Mouse (Mus musculus) heart, embryonic 15.5 days (tissue): ENCODE data around the gene Fndc11. TPM values are rescaled to one million over a fixed set of nuclear protein-coding genes. Genes with fewer than 3 reads are reported as not detected.

Source experiments
- ATAC-seq: fragments of 200-750 bp; cut with Nextera tagmentation; replicated peaks from 2 replicates; pipeline ENCODE4 v1.8.0; 2017; ENCODE audit warnings: low read depth, moderate TSS enrichment; ENCODE audit not compliant: insufficient number of reproducible peaks, insufficient read depth, low FRiP score
- H3K27ac ChIP-seq: fragments of 300-500 bp; sonication (generic); 2 replicates; pipeline ENCODE4 v1.5.1; 2015; ENCODE audit warnings: mild to moderate bottlenecking, inconsistent platforms
- H3K27me3 ChIP-seq: fragments of 300-500 bp; sonication (generic); 2 replicates; pipeline ENCODE4 v1.6.1; 2015; ENCODE audit warnings: inconsistent platforms
- H3K36me3 ChIP-seq: fragments of 300-500 bp; sonication (generic); 2 replicates; pipeline ENCODE4 v1.6.1; 2015; ENCODE audit warnings: mild to moderate bottlenecking, inconsistent platforms
- H3K4me1 ChIP-seq: fragments of 300-500 bp; sonication (generic); replicated peaks from 2 replicates; pipeline ENCODE4 v1.6.1; 2015; ENCODE audit warnings: inconsistent platforms
- H3K4me2 ChIP-seq: fragments of 300-500 bp; sonication (generic); 2 replicates; pipeline ENCODE4 v1.6.1; 2015; ENCODE audit warnings: inconsistent platforms, mild to moderate bottlenecking, moderate library complexity
- H3K4me3 ChIP-seq: fragments of 300-500 bp; sonication (generic); 2 replicates; pipeline ENCODE4 v1.5.1; 2015; ENCODE audit warnings: mild to moderate bottlenecking, inconsistent platforms
- H3K9ac ChIP-seq: fragments of 300-500 bp; sonication (generic); 2 replicates; pipeline ENCODE4 v1.6.1; 2015; ENCODE audit warnings: mild to moderate bottlenecking, inconsistent platforms
- H3K9me3 ChIP-seq: fragments of 300-500 bp; sonication (generic); replicated peaks from 2 replicates; pipeline ENCODE4 v1.6.1; 2016; ENCODE audit warnings: inconsistent platforms
- WGBS: fragments of 180-500 bp; shearing (Covaris S2); methylation state at CpG from one replicate; pipeline ENCODE4 v1.1.7; 2015; ENCODE audit warnings: mixed read lengths; 5-methylcytosine and 5-hydroxymethylcytosine counted together
- polyA plus RNA-seq: library from polyadenylated mRNA; unstranded; fragments of >200 nt; fragmentation: Nextera tagmentation; extraction: Ambion mirVana; gene quantifications from 2 replicates; pipeline ENCODE4 v1.2.1, GENCODE M21; 2015

Fndc11 gene
- polyA plus RNA-seq, 1 experiment from 2014 or later: 0.10 TPM

GRCm38 (mm10) chr2:181193044-181193443 is 26.8 kb upstream of the Fndc11 start:
- Histone ChIP-seq H3K27ac (no peak overlapping the region), H3K4me1 (peaks cover 6% of the 10 kb centered on the region), H3K9me3 (no peaks in the 10 kb centered on the region), H3K4me3 (no peak overlapping the region), H3K36me3 (no peaks in the 10 kb centered on the region), H3K4me2 (no peak overlapping the region), H3K9ac (no peak overlapping the region), H3K27me3 (no peaks in the 10 kb centered on the region; the same call in 1 of the 2 replicates)
- no peak for ATAC-seq
- 56% methylated on average over 3 of the region's 3 CpGs for WGBS

DNA sequence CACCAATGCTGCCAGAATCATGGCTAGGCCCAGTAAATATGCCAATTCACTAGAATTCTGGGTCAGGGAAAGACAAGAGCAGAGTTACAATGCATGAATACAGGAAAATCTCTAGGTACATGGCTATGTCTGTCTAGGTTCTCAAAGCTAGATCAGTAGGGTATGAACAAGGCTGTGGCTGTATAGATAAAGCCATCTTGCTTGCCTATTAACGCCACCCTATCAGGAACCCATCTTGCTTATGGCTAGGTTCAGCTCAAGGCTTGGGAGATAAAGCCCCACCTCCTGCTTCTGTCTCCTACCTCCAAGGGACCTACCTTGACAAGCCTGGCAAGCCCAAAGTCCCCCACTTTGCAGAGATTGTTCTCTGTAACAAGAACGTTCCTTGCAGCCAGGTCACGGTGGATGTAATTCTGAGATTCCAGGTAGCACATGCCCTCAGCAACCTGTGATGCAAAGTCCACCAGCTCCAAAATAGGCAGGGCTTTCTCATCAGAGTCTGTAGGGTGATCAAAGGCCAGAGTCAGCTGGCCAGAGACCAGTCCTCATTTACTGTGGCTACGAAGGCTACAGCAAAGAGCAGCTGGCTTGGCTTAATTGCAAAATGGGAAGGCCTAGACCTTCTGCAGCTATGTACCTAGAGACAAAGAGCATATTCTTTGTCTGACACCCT is 23.0 kb upstream of the Fndc11 start:
- Histone ChIP-seq H3K4me3 (no peak overlapping the region), H3K4me2 (no peak overlapping the region), H3K4me1 (no peaks in the 10 kb centered on the region), H3K36me3 (no peaks in the 10 kb centered on the region), H3K27me3 (peaks cover 6% of the 10 kb centered on the region; the same call in 1 of the 2 replicates), H3K27ac (no peak overlapping the region), H3K9ac (no peak overlapping the region), H3K9me3 (no peaks in the 10 kb centered on the region)
- 75% methylated on average over 4 of the region's 4 CpGs for WGBS
- no peak for ATAC-seq

- Histone ChIP-seq H3K4me1 (no peaks in the 10 kb centered on the region), H3K9ac (no peak overlapping the region), H3K36me3 (no peaks in the 10 kb centered on the region), H3K27ac (no peak overlapping the region), H3K4me2 (no peak overlapping the region), H3K4me3 (no peak overlapping the region), H3K9me3 (no peaks in the 10 kb centered on the region), H3K27me3 (peaks cover 17% of the 10 kb centered on the region)
- no peak for ATAC-seq
- WGBS: 62% methylated on average over 3 of the region's 3 CpGs
These were observed 18.2 kb upstream of the Fndc11 start for GRCm38 (mm10) chr2:181201606-181202005.

- 77% methylated on average over 3 of the region's 3 CpGs for WGBS
- H3K9me3 ChIP-seq: no peaks in the 10 kb centered on the region
- no peaks in the 10 kb centered on the region for H3K36me3 ChIP-seq
- H3K9ac ChIP-seq: no peak within 1 kb of the TSS
- H3K27me3 ChIP-seq: peaks cover 17% of the 10 kb centered on the region
- no peak within 1 kb of the TSS for H3K4me2 ChIP-seq
- no peak within 1 kb of the TSS for H3K4me3 ChIP-seq
- no peak for ATAC-seq
- no peaks in the 10 kb centered on the region for H3K4me1 ChIP-seq
- H3K27ac ChIP-seq: no peak within 1 kb of the TSS
These were observed 17.4 kb upstream of the Fndc11 start, which contains the start of gene Ptk6 for GRCm38 (mm10) chr2:181202422-181202821. Gene Ptk6, minus strand, starts transcription at chr2:181202789.

DNA sequence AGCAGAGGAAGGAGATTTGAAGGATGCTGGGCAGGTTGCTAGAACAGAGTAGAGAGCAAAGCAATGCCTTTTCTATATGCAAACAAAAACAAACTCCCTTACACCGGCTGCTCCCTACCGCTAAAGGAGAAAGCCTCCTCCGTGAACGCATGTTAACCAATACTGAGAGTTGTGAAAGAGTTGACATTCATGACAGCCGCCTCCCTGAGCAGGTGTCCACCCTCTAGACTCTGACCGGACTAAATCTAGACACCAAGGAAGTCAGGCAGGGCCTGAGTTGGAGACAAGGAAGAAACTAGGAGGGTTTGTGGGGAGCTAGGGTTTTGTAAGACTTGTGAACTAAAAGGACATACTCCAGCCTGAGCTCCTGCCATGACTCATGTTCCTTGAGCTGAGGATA is 16.9 kb upstream of the Fndc11 start:
- H3K9ac ChIP-seq: no peak overlapping the region
- H3K27ac ChIP-seq: no peak overlapping the region
- no peaks in the 10 kb centered on the region for H3K4me1 ChIP-seq
- H3K27me3 ChIP-seq: peaks cover 17% of the 10 kb centered on the region
- 75% methylated on average over 6 of the region's 6 CpGs for WGBS
- ATAC-seq: no peak
- H3K4me3 ChIP-seq: no peak overlapping the region
- H3K9me3 ChIP-seq: no peaks in the 10 kb centered on the region
- no peak overlapping the region for H3K4me2 ChIP-seq
- no peaks in the 10 kb centered on the region for H3K36me3 ChIP-seq

DNA sequence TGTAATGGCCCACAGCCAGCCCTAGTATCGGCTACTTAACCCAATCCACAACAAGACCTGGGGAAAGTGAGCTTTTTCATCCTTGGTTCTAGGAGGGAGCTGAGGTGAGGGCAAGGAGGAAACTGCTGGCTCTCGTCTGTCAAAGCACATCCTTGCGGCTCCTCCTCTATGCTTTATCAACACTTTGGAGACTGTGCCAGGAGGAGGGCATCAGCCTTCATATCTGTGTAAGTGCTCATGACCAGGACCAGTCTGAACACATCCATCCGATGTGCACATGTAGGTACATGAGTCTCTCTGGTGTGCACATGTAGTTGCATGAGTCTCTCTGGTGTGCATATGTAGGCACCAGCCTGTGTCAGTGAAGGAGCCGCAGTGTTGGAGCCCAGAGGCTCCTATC is 14.1 kb upstream of the Fndc11 start:
- no peaks in the 10 kb centered on the region for H3K36me3 ChIP-seq
- ATAC-seq: no peak
- WGBS: 64% methylated on average over 5 of the region's 5 CpGs
- no peaks in the 10 kb centered on the region for H3K4me1 ChIP-seq
- no peak overlapping the region for H3K9ac ChIP-seq
- H3K9me3 ChIP-seq: no peaks in the 10 kb centered on the region
- no peak overlapping the region for H3K4me2 ChIP-seq
- peaks cover 23% of the 10 kb centered on the region for H3K27me3 ChIP-seq
- H3K4me3 ChIP-seq: no peak overlapping the region
- no peak overlapping the region for H3K27ac ChIP-seq

GRCm38 (mm10) chr2:181206118-181206517 is 13.7 kb upstream of the Fndc11 start:
- Histone ChIP-seq H3K9ac (no peak overlapping the region), H3K4me1 (no peaks in the 10 kb centered on the region), H3K4me3 (no peak overlapping the region), H3K9me3 (no peaks in the 10 kb centered on the region), H3K27me3 (peaks cover 28% of the 10 kb centered on the region), H3K27ac (no peak overlapping the region), H3K36me3 (no peaks in the 10 kb centered on the region), H3K4me2 (no peak overlapping the region)
- 73% methylated on average over 9 of the region's 9 CpGs for WGBS
- no peak for ATAC-seq

DNA sequence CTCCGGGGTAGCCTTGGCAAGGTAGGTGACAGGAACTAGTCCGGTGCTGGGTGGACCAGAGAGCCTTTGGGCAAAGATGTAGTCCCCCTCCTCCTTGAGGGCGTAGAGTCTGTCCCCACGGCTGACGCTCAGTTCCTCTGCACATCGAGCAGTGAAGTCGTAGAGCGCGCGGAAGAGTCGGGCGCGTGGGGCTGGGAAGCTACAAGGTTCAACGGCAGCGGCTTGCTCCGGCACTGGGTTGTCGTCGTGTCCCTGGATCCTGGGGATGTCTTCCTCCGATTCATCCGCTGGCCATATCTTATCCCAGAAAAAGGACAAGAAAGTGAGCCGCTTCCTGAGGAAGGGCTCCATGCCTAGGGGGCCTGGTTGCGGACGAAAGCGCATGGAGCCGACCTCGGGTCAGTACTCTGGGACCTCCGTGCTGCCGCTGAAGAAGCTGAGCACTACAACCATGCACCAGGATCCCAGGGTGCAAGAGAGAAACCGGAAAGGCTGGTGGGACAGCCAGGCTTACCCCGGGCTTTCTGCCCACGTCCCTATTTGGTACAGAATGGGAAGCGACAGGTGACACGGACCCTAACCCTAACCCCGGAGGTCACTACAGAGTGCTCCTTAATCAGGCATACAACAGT is 7.3 kb upstream of the Fndc11 start:
- no peaks in the 10 kb centered on the region for H3K36me3 ChIP-seq
- no peak overlapping the region for H3K27ac ChIP-seq
- 3% methylated on average over 34 of the region's 34 CpGs for WGBS
- H3K27me3 ChIP-seq: peaks cover 60% of the 10 kb centered on the region
- H3K4me2 ChIP-seq: peak overlapping the region; percentile 65
- no peaks in the 10 kb centered on the region for H3K9me3 ChIP-seq
- peaks cover 10% of the 10 kb centered on the region for H3K4me1 ChIP-seq
- ATAC-seq: no peak
- no peak overlapping the region; the same call in none of the 2 replicates for H3K9ac ChIP-seq
- peak overlapping the region; percentile 42 for H3K4me3 ChIP-seq

DNA sequence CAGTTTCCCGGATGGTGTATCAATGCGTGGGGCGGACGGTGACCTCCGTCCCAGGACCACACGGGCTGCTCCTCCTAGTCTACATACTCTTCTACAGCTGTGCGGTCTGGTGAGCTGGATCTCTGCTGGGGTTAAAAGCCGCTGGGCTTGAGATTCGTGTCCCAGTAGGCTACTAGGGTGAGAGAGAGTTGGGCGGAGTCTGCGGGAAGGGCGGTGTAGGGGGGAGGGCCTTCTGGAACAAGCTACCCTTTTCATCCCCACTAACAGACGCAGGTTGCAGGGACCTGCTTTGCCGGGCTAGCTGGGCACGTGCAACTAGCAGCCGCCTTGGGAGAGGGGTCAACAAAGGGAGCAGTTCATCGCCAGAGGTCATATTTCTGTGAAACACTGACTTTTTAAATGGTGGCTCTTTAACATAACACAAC is 6.8 kb upstream of the Fndc11 start, which contains the start of gene Srms:
Gene Srms (minus strand): TSS at position 165 of the 425 bp plus-strand sequence.
- peak within 1 kb of the TSS; percentile 42 for H3K4me3 ChIP-seq
- WGBS: 2% methylated on average over 17 of the region's 17 CpGs

GRCm38 (mm10) chr2:181216037-181216436 is 3.8 kb upstream of the Fndc11 start:
- Histone ChIP-seq H3K36me3 (no peaks in the 10 kb centered on the region), H3K9ac (no peak overlapping the region), H3K4me1 (peaks cover 24% of the 10 kb centered on the region), H3K27ac (no peak overlapping the region), H3K4me3 (no peak overlapping the region), H3K9me3 (no peaks in the 10 kb centered on the region), H3K4me2 (no peak overlapping the region), H3K27me3 (peaks cover 48% of the 10 kb centered on the region)
- ATAC-seq: no peak
- WGBS: 81% methylated on average over 6 of the region's 6 CpGs

More for the DNA sequence above, 6.8 kb upstream of the Fndc11 start, which contains the start of gene Srms:
- Histone ChIP-seq H3K9me3 (no peaks in the 10 kb centered on the region), H3K4me1 (peaks cover 10% of the 10 kb centered on the region), H3K4me2 (peak within 1 kb of the TSS; percentile 65), H3K36me3 (no peaks in the 10 kb centered on the region), H3K27ac (no peak within 1 kb of the TSS), H3K27me3 (peaks cover 60% of the 10 kb centered on the region), H3K9ac (no peak within 1 kb of the TSS; the same call in none of the 2 replicates)
- ATAC-seq: no peak

GRCm38 (mm10) chr2:181218881-181219485 is 830 bp upstream of the Fndc11 start:
- H3K9ac ChIP-seq: no peak overlapping the region
- peaks cover 14% of the 10 kb centered on the region for H3K4me1 ChIP-seq
- WGBS: 48% methylated on average over 5 of the region's 5 CpGs
- peak overlapping the region; percentile 67; the same call in 1 of the 2 replicates for H3K4me2 ChIP-seq
- H3K36me3 ChIP-seq: no peaks in the 10 kb centered on the region
- no peaks in the 10 kb centered on the region for H3K9me3 ChIP-seq
- peak overlapping the region; percentile 60; the same call in 1 of the 2 replicates for H3K27ac ChIP-seq
- no peak overlapping the region for H3K4me3 ChIP-seq
- ATAC-seq: no peak
- H3K27me3 ChIP-seq: peaks cover 19% of the 10 kb centered on the region
